Mouse (Mus musculus) neural tube, embryonic 14.5 days (tissue): ENCODE results near the gene Slc22a2. TPM values are rescaled to one million over a fixed set of nuclear protein-coding genes. Genes with fewer than 3 reads are reported as not detected.
"Not testable (repeated sequence)": the region's sequence is repeated elsewhere in the genome, so short reads cannot be mapped to it uniquely, and the experiment has no call there.

Source experiments
- ATAC-seq: fragments of 200-750 bp; cut with Nextera tagmentation; 2 replicates; pipeline ENCODE4 v1.8.0; 2017; ENCODE audit warnings: low read depth, mild to moderate bottlenecking, moderate TSS enrichment, moderate library complexity
- H3K27ac ChIP-seq: fragments of 300-500 bp; sonication (generic); 2 replicates; pipeline ENCODE4 v1.5.1; 2014; ENCODE audit warnings: low read depth, mild to moderate bottlenecking, control low read depth, low read length, moderate library complexity, mixed read lengths
- H3K27me3 ChIP-seq: fragments of 300-500 bp; sonication (generic); 2 replicates; pipeline ENCODE4 v1.6.1; 2014; ENCODE audit warnings: low read length; ENCODE audit not compliant: control insufficient read depth, insufficient read depth
- H3K36me3 ChIP-seq: fragments of 300-500 bp; sonication (generic); 2 replicates; pipeline ENCODE4 v1.6.1; 2014; ENCODE audit warnings: low read length, mixed read lengths; ENCODE audit not compliant: control insufficient read depth, insufficient read depth
- H3K4me1 ChIP-seq: fragments of 300-500 bp; sonication (generic); 2 replicates; pipeline ENCODE4 v1.6.1; 2014; ENCODE audit warnings: low read length; ENCODE audit not compliant: control insufficient read depth, insufficient read depth
- H3K4me2 ChIP-seq: fragments of 300-500 bp; sonication (generic); 2 replicates; pipeline ENCODE4 v1.6.1; 2014; ENCODE audit warnings: mild to moderate bottlenecking, low read depth, low read length, control low read depth
- H3K4me3 ChIP-seq: fragments of 300-500 bp; sonication (generic); 2 replicates; pipeline ENCODE4 v1.5.1; 2014; ENCODE audit warnings: low read depth, low read length, control low read depth, mixed read lengths
- H3K9ac ChIP-seq: fragments of 300-500 bp; sonication (generic); replicated peaks from 2 replicates; pipeline ENCODE4 v1.6.1; 2014; ENCODE audit warnings: low read depth, mild to moderate bottlenecking, control low read depth, low read length, mixed read lengths
- H3K9me3 ChIP-seq: fragments of 300-500 bp; sonication (generic); 2 replicates; pipeline ENCODE4 v1.6.1; 2016; ENCODE audit warnings: low read length; ENCODE audit not compliant: control insufficient read depth
- WGBS: fragments of 180-500 bp; shearing (Covaris S2); extraction: QIAGEN DNeasy Blood & Tissue Kit; methylation state at CpG from one replicate; pipeline ENCODE4 v1.1.7; 2014; 5-methylcytosine and 5-hydroxymethylcytosine counted together
- polyA plus RNA-seq: library from polyadenylated mRNA; unstranded; fragments of >200 nt; fragmentation: Nextera tagmentation; extraction: Ambion mirVana; gene quantifications from 2 replicates; pipeline ENCODE4 v1.2.1, GENCODE M21; 2014

Slc22a2 gene
- polyA plus RNA-seq, result 0.58 TPM in 1 of 2 replicates, not detected in the other

- H3K9me3 ChIP-seq, result no peaks in the 10 kb centered on the region
- no peaks in the 10 kb centered on the region for H3K27me3 ChIP-seq
- H3K9ac ChIP-seq, result no peak within 1 kb of the TSS
- H3K36me3 ChIP-seq, result no peaks in the 10 kb centered on the region
- H3K4me2 ChIP-seq, result no peak within 1 kb of the TSS
- no peak for ATAC-seq
- H3K4me1 ChIP-seq, result no peaks in the 10 kb centered on the region
- 75% methylated on average over 10 of the region's 10 CpGs for WGBS
- H3K27ac ChIP-seq, result no peak within 1 kb of the TSS
- H3K4me3 ChIP-seq, result no peak within 1 kb of the TSS
Observed at GRCm38 (mm10) chr17:12583991-12584390, at the start of gene Slc22a2. TSS of gene Slc22a2 (plus strand) at chr17:12584132.

GRCm38 (mm10) chr17:12534353-12535145 is 49.4 kb upstream of the Slc22a2 start:
- Histone ChIP-seq H3K4me2 (no peak overlapping the region), H3K27ac (no peak overlapping the region), H3K9me3 (no peaks in the 10 kb centered on the region), H3K9ac (no peak overlapping the region), H3K27me3 (no peaks in the 10 kb centered on the region), H3K4me3 (no peak overlapping the region), H3K4me1 (no peaks in the 10 kb centered on the region), H3K36me3 (no peaks in the 10 kb centered on the region)
- 61% methylated on average over 13 of the region's 13 CpGs for WGBS
- no peak for ATAC-seq

- WGBS, result 86% methylated on average over 4 of the region's 4 CpGs
- Histone ChIP-seq H3K4me3 (no peak overlapping the region), H3K27me3 (no peaks in the 10 kb centered on the region), H3K9me3 (no peaks in the 10 kb centered on the region; the same call in 1 of the 2 replicates), H3K4me1 (no peaks in the 10 kb centered on the region), H3K27ac (no peak overlapping the region), H3K4me2 (no peak overlapping the region), H3K9ac (no peak overlapping the region), H3K36me3 (no peaks in the 10 kb centered on the region)
- ATAC-seq, result no peak
Observed at GRCm38 (mm10) chr17:12562215-12562614, 21.7 kb upstream of the Slc22a2 start.

- H3K9ac ChIP-seq, H3K27me3 ChIP-seq, H3K4me1 ChIP-seq, ATAC-seq, H3K4me2 ChIP-seq, H3K36me3 ChIP-seq, H3K9me3 ChIP-seq, H3K4me3 ChIP-seq, H3K27ac ChIP-seq: not testable (repeated sequence)
- WGBS, result 89% methylated on average over 6 of the region's 6 CpGs
Observed at GRCm38 (mm10) chr17:12564481-12565000, 19.4 kb upstream of the Slc22a2 start.

- Histone ChIP-seq H3K4me2 (no peak overlapping the region), H3K9me3 (no peaks in the 10 kb centered on the region), H3K36me3 (no peaks in the 10 kb centered on the region), H3K4me3 (no peak overlapping the region), H3K27me3 (no peaks in the 10 kb centered on the region), H3K27ac (no peak overlapping the region), H3K9ac (no peak overlapping the region), H3K4me1 (no peaks in the 10 kb centered on the region)
- 94% methylated on average over 6 of the region's 6 CpGs for whole genome bisulfite sequencing
- no peak for ATAC-seq
Observed at GRCm38 (mm10) chr17:12565443-12565842, 18.5 kb upstream of the Slc22a2 start.

- Histone ChIP-seq H3K9ac (no peak overlapping the region), H3K27ac (no peak overlapping the region), H3K36me3 (no peaks in the 10 kb centered on the region), H3K4me2 (no peak overlapping the region), H3K9me3 (no peaks in the 10 kb centered on the region), H3K4me3 (no peak overlapping the region), H3K27me3 (no peaks in the 10 kb centered on the region), H3K4me1 (no peaks in the 10 kb centered on the region)
- no peak for ATAC-seq
- WGBS, result 77% methylated on average over 6 of the region's 6 CpGs
Observed at GRCm38 (mm10) chr17:12571316-12571715, 12.6 kb upstream of the Slc22a2 start.

GRCm38 (mm10) chr17:12571924-12572463 is 11.9 kb upstream of the Slc22a2 start:
- H3K9ac ChIP-seq, result no peak overlapping the region
- no peaks in the 10 kb centered on the region for H3K36me3 ChIP-seq
- H3K4me1 ChIP-seq, result no peaks in the 10 kb centered on the region
- H3K4me3 ChIP-seq, result no peak overlapping the region
- 78% methylated on average over 9 of the region's 9 CpGs for WGBS
- no peaks in the 10 kb centered on the region for H3K9me3 ChIP-seq
- no peak for ATAC-seq
- no peak overlapping the region for H3K27ac ChIP-seq
- H3K27me3 ChIP-seq, result no peaks in the 10 kb centered on the region
- no peak overlapping the region for H3K4me2 ChIP-seq

- Histone ChIP-seq H3K27me3 (no peaks in the 10 kb centered on the region), H3K4me1 (no peaks in the 10 kb centered on the region), H3K27ac (no peak overlapping the region), H3K9me3 (no peaks in the 10 kb centered on the region), H3K4me3 (no peak overlapping the region), H3K4me2 (no peak overlapping the region), H3K9ac (no peak overlapping the region), H3K36me3 (no peaks in the 10 kb centered on the region)
- 88% methylated on average over 6 of the region's 6 CpGs for WGBS
- no peak for ATAC-seq
Observed at GRCm38 (mm10) chr17:12575391-12575790, 8.5 kb upstream of the Slc22a2 start.

GRCm38 (mm10) chr17:12577096-12577495 is 6.8 kb upstream of the Slc22a2 start:
- Histone ChIP-seq H3K27me3 (no peaks in the 10 kb centered on the region), H3K4me1 (no peaks in the 10 kb centered on the region), H3K9me3 (no peaks in the 10 kb centered on the region), H3K27ac (no peak overlapping the region), H3K4me2 (no peak overlapping the region), H3K36me3 (no peaks in the 10 kb centered on the region), H3K4me3 (no peak overlapping the region), H3K9ac (no peak overlapping the region)
- no peak for ATAC-seq
- WGBS, result 94% methylated on average over 7 of the region's 7 CpGs
